Mouse (Mus musculus) intestine, embryonic 14.5 days (tissue): ENCODE data around the gene Nmt1. TPM values are rescaled to one million over a fixed set of nuclear protein-coding genes. Genes with fewer than 3 reads are reported as not detected.

Experiments
- ATAC-seq: fragments of 200-750 bp; cut with Nextera tagmentation; replicated peaks from 2 replicates; pipeline ENCODE4 v1.8.0; 2017; ENCODE audit warnings: low read depth, moderate number of reproducible peaks, moderate TSS enrichment, moderate library complexity; ENCODE audit not compliant: low FRiP score, low TSS enrichment
- DNase-seq: peaks from one replicate; pipeline ENCODE4 v3.0.0-alpha.2; 2018; ENCODE audit warnings: low spot score
- H3K27ac ChIP-seq: fragments of 300-500 bp; sonication (generic); 2 replicates; pipeline ENCODE4 v1.5.1; 2014; ENCODE audit warnings: low read depth, mild to moderate bottlenecking, control low read depth
- H3K27me3 ChIP-seq: fragments of 300-500 bp; sonication (generic); replicated peaks from 2 replicates; pipeline ENCODE4 v1.6.1; 2014; ENCODE audit warnings: low read length, control low read depth; ENCODE audit not compliant: control insufficient read depth, insufficient read depth
- H3K36me3 ChIP-seq: fragments of 300-500 bp; sonication (generic); 2 replicates; pipeline ENCODE4 v1.6.1; 2014; ENCODE audit warnings: low read length, control low read depth; ENCODE audit not compliant: control insufficient read depth, insufficient read depth
- H3K4me1 ChIP-seq: fragments of 300-500 bp; sonication (generic); replicated peaks from 2 replicates; pipeline ENCODE4 v1.6.1; 2014; ENCODE audit warnings: low read length, control low read depth, mixed read lengths; ENCODE audit not compliant: control insufficient read depth, insufficient read depth
- H3K4me2 ChIP-seq: fragments of 300-500 bp; sonication (generic); 2 replicates; pipeline ENCODE4 v1.6.1; 2014; ENCODE audit warnings: low read length
- H3K4me3 ChIP-seq: fragments of 300-500 bp; sonication (generic); 2 replicates; pipeline ENCODE4 v1.5.1; 2014; ENCODE audit warnings: low read depth, low read length, control low read depth, mixed read lengths
- H3K9ac ChIP-seq: fragments of 300-500 bp; sonication (generic); 2 replicates; pipeline ENCODE4 v1.6.1; 2014; ENCODE audit warnings: mild to moderate bottlenecking, low read length
- H3K9me3 ChIP-seq: fragments of 300-500 bp; sonication (generic); 2 replicates; pipeline ENCODE4 v1.6.1; 2016; ENCODE audit warnings: low read length, control low read depth; ENCODE audit not compliant: control insufficient read depth
- WGBS: fragments of 180-500 bp; shearing (Covaris S2); extraction: QIAGEN DNeasy Blood & Tissue Kit; methylation state at CpG from one replicate; pipeline ENCODE4 v1.1.7; 2014; 5-methylcytosine and 5-hydroxymethylcytosine counted together
- polyA plus RNA-seq: library from polyadenylated mRNA; unstranded; fragments of >200 nt; fragmentation: Nextera tagmentation; extraction: Ambion mirVana; gene quantifications from 2 replicates; pipeline ENCODE4 v1.2.1, GENCODE M21; 2014

Nmt1 gene
- polyA plus RNA-seq, 1 experiment from 2014 or later, result 69.3 TPM

DNA sequence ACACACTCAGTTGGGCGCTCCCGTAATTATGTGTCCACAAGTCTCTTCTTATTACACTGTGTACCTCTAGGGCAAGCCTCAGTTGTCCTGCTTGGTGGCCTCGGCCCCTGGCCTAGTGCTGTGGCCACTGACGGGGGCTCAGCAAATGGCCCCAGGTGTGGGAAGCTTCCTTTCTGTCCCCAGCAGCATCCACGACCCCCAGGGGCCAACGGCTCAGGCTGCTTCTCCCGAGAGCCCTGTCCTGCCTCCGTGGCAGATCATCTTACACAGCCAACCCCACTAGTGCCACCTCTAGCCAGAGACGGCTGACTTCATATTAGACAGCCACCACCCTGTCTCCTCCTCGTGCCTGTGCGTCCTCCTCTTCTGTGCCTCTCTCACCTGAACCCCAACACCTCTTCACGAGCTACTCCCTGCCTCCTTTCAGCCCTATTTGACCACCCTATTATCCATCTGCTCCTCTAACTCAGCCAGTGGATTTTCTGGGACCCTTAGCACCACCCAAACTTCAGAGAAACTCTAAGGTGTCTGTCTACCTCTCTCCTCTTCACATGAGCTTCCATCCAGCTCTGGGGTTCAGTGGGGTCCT, 71.5 kb downstream of the Nmt1 start:
- ATAC-seq (no peak), DNase-seq (no peak)
- H3K4me3 ChIP-seq, result no peak overlapping the region
- H3K36me3 ChIP-seq, result no peaks in the 10 kb centered on the region
- no peak overlapping the region for H3K27ac ChIP-seq
- H3K4me2 ChIP-seq, result no peak overlapping the region
- H3K27me3 ChIP-seq, result peaks cover 9% of the 10 kb centered on the region; the same call in 1 of the 2 replicates
- WGBS, result 54% methylated on average over 12 of the region's 12 CpGs
- H3K9me3 ChIP-seq, result no peaks in the 10 kb centered on the region
- H3K4me1 ChIP-seq, result peaks cover 21% of the 10 kb centered on the region
- no peak overlapping the region for H3K9ac ChIP-seq

DNA sequence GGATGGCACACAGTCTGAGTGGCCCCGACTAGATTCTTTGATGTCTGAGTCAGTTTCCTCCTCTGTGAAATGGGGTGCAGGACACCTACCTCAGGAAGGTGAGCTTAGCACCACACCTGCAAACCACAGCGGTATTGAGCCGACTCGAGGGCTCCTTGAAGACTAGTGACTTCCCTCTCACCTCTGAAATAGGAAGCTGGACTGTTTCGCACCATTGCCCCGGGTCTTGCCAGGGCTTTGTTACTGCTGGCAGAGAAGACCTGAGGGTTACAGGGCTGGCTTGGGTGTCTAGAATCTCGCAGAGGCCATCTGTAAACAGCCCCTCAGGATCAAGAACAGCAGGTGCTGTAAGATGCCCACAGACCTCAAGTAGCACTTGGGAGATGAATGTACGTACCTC, 72.4 kb downstream of the Nmt1 start:
- 73% methylated on average over 8 of the region's 8 CpGs for WGBS
- no peak overlapping the region for H3K9ac ChIP-seq
- DNase-seq, result no peak

DNA sequence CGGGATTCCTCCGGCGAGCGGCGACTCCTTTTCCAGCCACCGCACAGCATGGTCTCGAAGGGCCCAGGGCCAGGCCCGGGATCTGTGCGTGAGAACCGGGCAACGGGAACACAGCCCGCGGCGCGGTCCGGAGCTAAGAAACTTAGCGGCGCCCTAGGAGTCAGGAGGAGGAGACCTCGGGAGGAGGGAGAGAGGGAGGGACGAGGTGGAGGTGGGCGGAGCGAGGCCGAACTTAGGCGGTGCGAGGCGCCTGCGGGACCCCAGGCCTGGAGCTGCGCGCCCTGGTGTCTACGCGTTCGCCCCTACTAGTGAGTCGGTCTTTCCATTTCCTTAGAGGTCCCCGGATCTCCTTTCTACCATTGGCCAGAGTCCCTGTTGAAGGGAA, 73.5 kb downstream of the Nmt1 start, which contains the start of the genes Plcd3 and Acbd4:
TSS of gene Plcd3 (minus strand) at position 178 of the 385 bp plus-strand sequence.
TSS of gene Acbd4 (plus strand) at position 202 of the 385 bp plus-strand sequence.
- peak within 1 kb of the TSS; percentile 40 for H3K4me3 ChIP-seq
- peaks cover 9% of the 10 kb centered on the region; the same call in 1 of the 2 replicates for H3K27me3 ChIP-seq
- no peaks in the 10 kb centered on the region for H3K9me3 ChIP-seq
- WGBS, result under 1% methylated on average over 34 of the region's 34 CpGs
- H3K9ac ChIP-seq, result peak within 1 kb of the TSS; percentile 37
- ATAC-seq, result peak; percentile 54
- H3K36me3 ChIP-seq, result no peaks in the 10 kb centered on the region
- no peak for DNase-seq
- peak within 1 kb of the TSS; percentile 90 for H3K4me2 ChIP-seq
- H3K27ac ChIP-seq, result no peak within 1 kb of the TSS
- H3K4me1 ChIP-seq, result peaks cover 21% of the 10 kb centered on the region

More for the DNA sequence above, 72.4 kb downstream of the Nmt1 start:
- peaks cover 9% of the 10 kb centered on the region; the same call in 1 of the 2 replicates for H3K27me3 ChIP-seq
- no peak overlapping the region for H3K27ac ChIP-seq
- no peaks in the 10 kb centered on the region for H3K9me3 ChIP-seq
- ATAC-seq, result no peak
- peaks cover 21% of the 10 kb centered on the region for H3K4me1 ChIP-seq
- H3K4me2 ChIP-seq, result no peak overlapping the region
- H3K4me3 ChIP-seq, result no peak overlapping the region
- H3K36me3 ChIP-seq, result no peaks in the 10 kb centered on the region

DNA sequence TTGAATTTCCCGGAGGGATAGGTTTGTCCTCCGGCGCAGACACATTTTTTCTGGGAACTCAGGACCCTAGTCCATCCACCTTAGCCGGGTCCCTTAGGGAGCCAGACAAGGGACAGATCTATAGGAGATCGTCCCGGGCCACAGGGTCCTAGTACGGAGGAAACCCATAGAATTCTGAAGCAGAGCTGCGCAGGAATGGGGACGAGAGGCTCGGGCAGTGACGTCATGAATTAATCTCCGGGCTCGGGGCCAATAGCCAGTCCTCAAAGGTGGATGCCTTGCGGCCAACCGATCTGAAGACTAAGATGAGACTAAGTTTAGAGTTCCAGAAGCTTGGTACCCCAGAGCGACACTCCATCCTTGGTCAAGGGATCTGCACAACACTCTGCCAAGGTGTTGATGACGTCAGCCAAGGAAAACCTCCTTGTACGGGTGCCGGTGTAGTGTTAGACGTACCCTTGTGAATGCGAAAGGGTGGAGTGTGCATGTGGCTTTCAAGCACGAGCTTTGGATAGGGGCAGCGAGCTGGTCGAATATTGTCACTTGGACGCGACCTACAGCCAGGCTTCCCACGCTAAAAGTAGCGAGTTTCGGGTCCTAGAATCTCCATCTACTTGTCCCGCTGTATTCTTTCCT, 74.0 kb downstream of the Nmt1 start:
- H3K4me2 ChIP-seq, result peak overlapping the region; percentile 90
- H3K9me3 ChIP-seq, result no peaks in the 10 kb centered on the region
- H3K27me3 ChIP-seq, result peaks cover 9% of the 10 kb centered on the region; the same call in 1 of the 2 replicates
- H3K4me3 ChIP-seq, result peak overlapping the region; percentile 40
- WGBS, result 4% methylated on average over 30 of the region's 30 CpGs
- H3K27ac ChIP-seq, result no peak overlapping the region
- ATAC-seq (peak; percentile 38; the same call in 1 of the 2 replicates), DNase-seq (peak; percentile 88)
- H3K36me3 ChIP-seq, result no peaks in the 10 kb centered on the region
- peak overlapping the region; percentile 37 for H3K9ac ChIP-seq
- peaks cover 19% of the 10 kb centered on the region for H3K4me1 ChIP-seq

DNA sequence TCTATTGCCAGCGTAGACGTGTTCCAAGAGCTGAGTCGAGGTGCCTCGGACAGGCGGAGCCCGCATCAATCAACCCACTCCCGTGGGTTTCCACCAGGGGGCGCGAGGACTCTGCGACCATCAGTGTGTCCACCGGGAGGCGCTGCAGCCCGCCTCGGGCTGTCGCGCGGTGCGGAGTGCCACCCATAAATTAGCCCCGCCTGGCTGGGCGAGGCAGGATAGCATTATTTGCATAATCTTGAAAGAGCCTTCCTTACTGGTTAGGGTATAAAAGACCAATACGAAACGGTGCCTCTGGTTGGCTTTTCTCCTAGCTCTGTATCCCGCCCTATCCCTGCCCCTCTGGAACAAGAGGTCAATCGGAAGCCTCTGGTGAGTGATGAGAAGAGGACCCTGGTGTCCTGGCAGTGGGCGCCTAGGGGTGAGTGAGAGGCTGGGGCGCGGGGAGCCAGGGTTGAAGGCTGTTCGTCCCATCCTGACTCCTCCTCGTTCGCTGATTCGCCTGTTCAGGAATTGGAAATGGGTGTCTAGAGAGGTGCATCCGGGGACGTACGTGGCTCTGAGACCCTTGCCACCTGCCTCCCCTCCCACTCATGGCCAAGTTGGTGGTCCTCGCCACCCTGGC, 74.8 kb downstream of the Nmt1 start:
- Histone ChIP-seq H3K36me3 (no peaks in the 10 kb centered on the region), H3K4me3 (peak overlapping the region; percentile 40), H3K9me3 (no peaks in the 10 kb centered on the region), H3K4me2 (peak overlapping the region; percentile 90), H3K27me3 (peaks cover 9% of the 10 kb centered on the region; the same call in 1 of the 2 replicates), H3K9ac (peak overlapping the region; percentile 27), H3K4me1 (peaks cover 10% of the 10 kb centered on the region; the same call in 1 of the 2 replicates), H3K27ac (no peak overlapping the region)
- 0% methylated on average over 35 of the region's 35 CpGs for WGBS
- ATAC-seq (peak; percentile 86), DNase-seq (peak; percentile 100)

DNA sequence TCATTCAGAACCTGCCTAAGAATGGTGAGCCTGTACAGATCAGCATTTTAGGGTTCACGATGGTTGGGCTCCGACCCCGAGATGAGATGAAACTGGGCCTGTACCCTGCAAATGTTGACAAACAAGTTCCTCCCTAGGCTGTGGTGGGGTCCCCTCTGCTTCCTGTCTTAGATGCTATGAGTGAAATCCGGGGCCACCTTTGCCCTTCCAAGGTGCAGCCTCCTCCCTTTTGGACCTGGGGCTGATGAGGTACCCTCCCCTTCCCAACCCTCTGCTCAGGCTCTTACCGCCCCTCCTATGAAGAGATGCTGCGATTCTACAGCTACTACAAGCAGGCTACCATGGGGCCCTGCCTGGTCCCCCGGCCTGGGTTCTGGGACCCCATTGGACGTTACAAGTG, 75.6 kb downstream of the Nmt1 start:
- peak overlapping the region; percentile 90 for H3K4me2 ChIP-seq
- H3K9me3 ChIP-seq, result no peaks in the 10 kb centered on the region
- peaks cover 10% of the 10 kb centered on the region; the same call in 1 of the 2 replicates for H3K4me1 ChIP-seq
- H3K9ac ChIP-seq, result no peak overlapping the region
- H3K27me3 ChIP-seq, result peaks cover 9% of the 10 kb centered on the region; the same call in 1 of the 2 replicates
- WGBS, result 57% methylated on average over 8 of the region's 8 CpGs
- no peak overlapping the region for H3K4me3 ChIP-seq
- H3K36me3 ChIP-seq, result no peaks in the 10 kb centered on the region
- DNase-seq (peak; percentile 47), ATAC-seq (no peak)
- H3K27ac ChIP-seq, result no peak overlapping the region

DNA sequence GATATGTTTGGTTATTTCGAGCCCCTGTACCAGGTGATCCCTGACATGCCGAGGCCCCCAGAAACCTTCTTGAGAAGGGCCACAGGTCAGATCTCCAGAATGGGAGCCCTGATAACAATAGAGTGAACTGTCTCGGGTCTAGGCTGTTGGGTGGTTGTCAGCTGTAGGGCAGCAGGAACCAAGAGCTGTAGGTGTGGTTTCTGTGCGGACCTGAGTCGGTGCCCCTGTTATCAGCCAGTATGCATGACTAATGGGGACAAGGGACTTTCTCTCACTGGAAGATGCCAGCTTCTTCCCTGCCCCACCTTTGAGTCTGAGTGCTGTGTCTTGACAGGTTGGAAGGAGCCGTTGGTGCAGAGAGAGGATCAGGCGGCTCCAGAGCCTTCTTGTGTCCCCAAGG, 76.5 kb downstream of the Nmt1 start:
- peaks cover 10% of the 10 kb centered on the region; the same call in 1 of the 2 replicates for H3K4me1 ChIP-seq
- H3K27me3 ChIP-seq, result peaks cover 9% of the 10 kb centered on the region; the same call in 1 of the 2 replicates
- WGBS, result 79% methylated on average over 7 of the region's 7 CpGs
- H3K4me2 ChIP-seq, result no peak overlapping the region
- H3K4me3 ChIP-seq, result no peak overlapping the region
- H3K9me3 ChIP-seq, result no peaks in the 10 kb centered on the region
- H3K9ac ChIP-seq, result no peak overlapping the region
- H3K36me3 ChIP-seq, result no peaks in the 10 kb centered on the region
- no peak overlapping the region for H3K27ac ChIP-seq
- no peak for ATAC-seq
- no peak for DNase-seq

DNA sequence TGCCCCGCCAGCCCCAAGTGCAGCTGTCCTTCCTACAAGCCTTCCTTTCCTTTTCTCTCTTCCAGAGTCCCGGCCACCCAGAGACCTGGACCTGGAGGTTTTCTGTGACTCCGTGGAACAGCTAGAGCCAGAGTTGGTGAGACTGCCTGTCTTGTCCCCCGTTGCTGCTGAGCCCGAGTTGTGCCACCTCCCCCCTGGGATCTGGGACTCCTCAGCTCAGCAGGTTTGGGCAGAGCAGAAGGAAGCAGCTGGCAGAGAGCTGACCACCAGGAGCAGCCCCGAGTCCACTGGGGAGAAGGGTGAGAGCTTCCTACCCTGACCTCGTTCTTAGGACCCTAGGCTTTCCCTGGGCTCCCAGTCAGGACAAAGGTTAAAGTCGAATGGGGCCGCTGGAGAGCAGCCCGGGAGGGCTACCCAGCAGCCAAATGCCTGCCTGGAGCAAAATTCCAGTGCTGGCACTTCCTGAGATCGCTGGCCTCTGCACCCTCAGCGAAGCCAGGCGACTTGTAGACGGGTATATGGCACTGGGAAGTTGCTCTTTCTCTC, 77.3 kb downstream of the Nmt1 start:
- H3K4me1 ChIP-seq, result peaks cover 10% of the 10 kb centered on the region; the same call in 1 of the 2 replicates
- WGBS, result 54% methylated on average over 14 of the region's 14 CpGs
- H3K4me2 ChIP-seq, result no peak overlapping the region
- no peak overlapping the region for H3K4me3 ChIP-seq
- DNase-seq, result peak; percentile 50
- no peak overlapping the region for H3K9ac ChIP-seq
- no peaks in the 10 kb centered on the region for H3K36me3 ChIP-seq
- peaks cover 7% of the 10 kb centered on the region; the same call in 1 of the 2 replicates for H3K27me3 ChIP-seq
- ATAC-seq, result no peak
- no peak overlapping the region for H3K27ac ChIP-seq
- no peaks in the 10 kb centered on the region for H3K9me3 ChIP-seq
